Mouse (Mus musculus) cerebellum, postnatal 14 days (tissue): ENCODE measurements at regions not wholly inside any gene's neighbourhood (a gene's known extent, or its start where the extent isn't known, plus 50 kb on each side); places are given as distances from the start of the nearest gene placed in this dataset.
A peak's percentile ranks its signal among the peaks of the same experiment; 100 is the strongest.
"Not testable (repeated sequence)": the region's sequence is repeated elsewhere in the genome, so short reads cannot be mapped to it uniquely, and the experiment has no call there.

ENCODE experiments used
- DNase-seq, 2 experiments: peaks; one replicate each; pipeline ENCODE4 v3.0.0; 2021; ENCODE audit warnings: mixed read lengths in 2 of 2

DNA sequence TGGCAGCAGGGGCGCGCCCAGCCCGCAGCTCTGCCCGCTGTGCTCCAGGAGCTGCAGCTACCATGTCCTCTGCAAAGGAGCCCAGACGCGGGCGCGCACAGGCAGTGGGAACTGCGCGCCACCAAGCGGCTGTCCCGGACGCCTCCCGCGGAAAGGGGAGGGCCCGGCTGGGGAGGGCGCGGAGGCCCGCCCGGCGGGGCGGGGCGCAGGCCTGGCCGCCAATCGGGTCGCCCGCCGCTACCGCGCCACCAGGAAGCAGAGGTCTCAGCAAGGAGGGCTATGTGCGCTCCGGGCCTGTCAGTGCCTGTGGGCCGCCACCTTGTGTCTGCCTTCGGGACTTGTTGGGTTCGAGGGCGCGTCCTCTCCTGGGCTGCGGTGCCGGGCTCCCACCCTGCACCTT, 367.0 kb upstream of the Ywhaq start:
- DNase-seq, result not testable (repeated sequence)

DNA sequence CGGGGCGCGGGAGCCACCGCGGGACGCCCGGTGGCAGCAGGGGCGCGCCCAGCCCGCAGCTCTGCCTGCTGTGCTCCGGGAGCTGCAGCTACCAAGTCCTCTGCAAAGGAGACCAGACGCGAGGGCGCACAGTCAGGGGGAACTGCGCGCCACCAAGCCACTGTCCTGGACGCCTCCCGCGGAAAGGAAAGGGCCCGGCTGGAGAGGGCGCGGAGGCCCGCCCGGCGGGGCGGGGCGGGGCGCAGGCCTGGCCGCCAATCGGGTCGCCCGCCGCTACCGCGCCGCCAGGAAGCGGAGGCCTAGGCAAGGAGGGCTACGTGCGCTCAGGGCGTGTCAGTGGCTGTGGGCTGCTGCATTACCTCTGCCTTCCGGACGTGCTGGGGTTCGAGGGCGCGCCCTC, 361.3 kb upstream of the Ywhaq start:
- not testable (repeated sequence) for DNase-seq

DNA sequence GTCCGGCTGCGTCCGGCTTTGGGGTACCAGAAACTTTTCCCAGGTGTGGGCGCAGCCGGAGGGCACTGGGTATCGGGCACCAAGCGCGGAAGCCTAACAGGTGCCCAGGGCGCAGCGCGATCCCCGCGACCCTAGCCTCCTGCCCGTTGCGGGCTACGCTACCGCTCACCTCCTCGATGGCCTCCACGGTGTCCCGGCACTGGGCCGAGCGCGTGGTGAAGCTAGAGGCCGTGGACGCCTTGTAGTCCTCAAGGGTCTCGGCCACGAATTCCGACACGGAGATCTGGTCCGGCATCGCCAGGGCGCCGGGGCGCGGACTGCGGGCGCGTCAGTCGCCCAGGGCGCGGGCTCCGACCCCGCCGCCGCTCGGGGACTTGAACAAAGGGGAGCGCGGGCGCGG, 360.9 kb upstream of the Ywhaq start:
- peak; percentile 2 to 3 for DNase-seq

DNA sequence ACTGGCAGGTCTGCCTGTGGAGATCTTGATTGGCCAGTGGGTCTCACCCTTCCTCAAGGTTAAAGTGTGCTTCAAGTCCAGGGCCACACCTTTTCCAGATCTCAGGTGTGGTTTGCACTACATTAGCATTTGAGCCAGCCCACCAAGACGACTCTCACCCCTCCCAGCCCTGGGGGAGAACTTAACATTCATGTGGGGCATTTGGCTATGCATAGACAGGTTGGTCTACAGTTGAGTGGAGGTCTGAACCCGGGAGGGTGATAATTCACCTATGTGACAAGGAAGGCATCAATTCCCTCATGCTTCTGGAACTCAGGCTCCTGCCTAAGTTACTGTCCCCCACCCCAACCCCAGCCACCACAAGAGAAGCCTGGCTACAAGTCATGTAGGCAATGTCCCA, 350.3 kb upstream of the Ywhaq start:
- not testable (repeated sequence) for DNase-seq
